Mouse (Mus musculus): ENCODE measurements around the gene Jdp2. TPM values are rescaled to one million over a fixed set of nuclear protein-coding genes. Genes with fewer than 3 reads are reported as not detected.

Gene Jdp2
- 10 to 100 TPM; 15.2 to 17.1 TPM for total RNA-seq (2021)
- long read RNA-seq, experiment 1, transcript Jdp2-201 (4 exons, 1,643 nt) = major isoform, 15 of 19 reads
- long read RNA-seq, experiment 1, partial matches to known transcripts = 0 of 19 reads
- long read RNA-seq, experiment 1, other reads (novel, unspliced or antisense) = 1 of 19 reads
- long read RNA-seq, experiment 2, transcript Jdp2-201 (4 exons, 1,643 nt) = major isoform, 17 of 24 reads
- long read RNA-seq, experiment 2, partial matches to known transcripts = 1 of 24 reads
- long read RNA-seq, experiment 2, other reads (novel, unspliced or antisense) = 2 of 24 reads

DNA sequence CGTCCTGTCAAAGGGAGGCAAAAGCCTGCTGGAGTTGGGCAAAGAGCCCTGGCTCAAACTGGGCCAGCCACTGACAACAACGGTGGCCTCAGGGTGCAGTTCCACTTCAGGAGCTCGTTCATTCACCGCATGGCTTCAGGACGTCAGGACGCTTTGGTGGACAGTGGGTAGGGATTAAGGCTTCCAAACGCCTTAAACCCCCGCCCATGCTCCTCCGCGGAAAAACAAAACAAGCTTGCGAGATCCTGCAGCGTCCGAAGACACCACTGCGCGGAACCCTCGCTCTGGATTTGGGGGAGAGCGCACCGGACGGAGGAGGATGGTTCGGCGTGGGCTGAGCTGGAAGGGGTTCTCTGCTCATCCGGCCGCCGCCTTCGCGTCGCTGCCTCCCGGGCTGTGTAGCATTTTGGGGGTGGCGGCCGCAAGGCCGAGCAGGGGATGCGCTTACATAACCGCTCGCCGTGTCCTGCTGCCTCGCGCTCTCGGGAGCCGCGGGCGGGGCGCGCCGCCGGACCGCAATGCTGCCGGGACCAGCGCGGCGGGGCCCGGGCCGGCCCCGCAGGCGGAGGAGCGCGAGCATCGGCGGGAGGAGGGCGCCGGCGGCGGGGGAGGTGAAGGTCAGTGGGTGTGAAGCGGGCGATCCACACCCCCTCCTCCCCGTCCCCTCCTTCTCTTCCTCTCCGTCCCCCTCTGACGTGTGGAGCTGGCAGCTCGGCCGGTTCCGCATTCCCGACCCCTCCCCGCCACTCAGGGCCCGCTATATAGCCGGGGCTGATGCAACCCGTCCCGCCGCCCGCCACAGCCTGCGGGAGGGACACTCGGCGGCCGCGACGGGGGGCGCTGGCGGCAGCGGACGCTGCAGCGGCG lies at the start of gene Jdp2:
Gene Jdp2 (plus strand): TSS at position 417 of the 867 bp plus-strand sequence.
- peak; percentile 94 for DNase-seq

DNA sequence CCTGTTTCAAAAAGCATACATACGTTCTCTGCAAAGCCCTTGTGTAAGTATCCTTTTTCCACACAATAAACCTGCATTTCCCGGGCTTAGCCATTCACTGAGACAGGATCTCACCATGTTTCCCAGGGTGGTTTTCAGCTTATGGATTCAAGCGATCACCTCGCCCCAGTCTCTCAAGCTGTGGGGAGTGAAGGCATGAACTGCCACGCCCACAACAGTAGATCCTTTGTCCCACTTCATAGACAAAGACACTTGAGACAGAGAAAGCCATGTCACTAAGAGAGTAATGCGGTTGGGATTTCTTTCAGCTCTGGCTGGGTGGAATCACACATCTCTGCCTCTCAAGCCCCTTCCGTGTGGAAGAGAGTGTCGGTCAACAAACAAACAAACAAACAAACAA lies 49.2 kb upstream of the Jdp2 start:
- DNase-seq = no peak

DNA sequence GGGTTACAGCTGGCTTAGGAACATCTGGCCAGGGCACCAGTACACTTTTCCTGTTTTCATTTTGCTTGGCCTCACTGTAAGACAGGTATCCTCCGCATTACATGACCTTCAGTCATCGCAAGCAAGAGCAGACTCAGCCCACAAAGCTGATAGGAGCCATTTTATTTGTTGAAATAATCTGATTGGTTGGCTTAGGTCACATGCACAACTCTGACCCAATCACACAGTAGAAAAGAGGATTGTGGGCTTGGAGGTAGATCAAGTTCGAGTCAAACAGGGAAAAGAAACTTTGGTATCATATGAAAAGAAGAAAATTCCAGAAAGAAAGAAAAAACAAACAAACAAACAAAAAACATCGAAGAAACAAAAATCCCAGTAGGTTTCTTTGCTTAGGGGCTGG lies 48.4 kb upstream of the Jdp2 start:
- DNase-seq = no peak

DNA sequence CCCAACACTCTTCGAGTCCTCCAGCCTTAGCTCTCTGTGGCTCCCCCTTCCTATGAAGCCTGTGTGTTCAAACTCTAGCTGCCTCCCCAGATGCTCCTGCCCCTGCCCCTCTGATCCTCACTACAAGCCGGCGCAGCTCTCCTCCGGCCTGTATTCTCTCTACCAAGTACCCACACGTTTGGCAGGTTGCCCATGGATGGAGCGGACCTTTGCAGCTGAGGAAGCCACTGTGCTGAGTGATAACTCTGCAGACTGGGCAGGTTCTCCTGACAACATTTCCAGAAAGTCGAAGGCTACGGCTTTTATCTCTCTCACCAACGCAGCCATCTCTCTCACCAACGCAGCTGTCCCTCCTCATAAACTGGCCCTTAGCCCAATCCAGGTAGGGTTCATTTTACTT lies 39.5 kb upstream of the Jdp2 start:
- no peak for DNase-seq

DNA sequence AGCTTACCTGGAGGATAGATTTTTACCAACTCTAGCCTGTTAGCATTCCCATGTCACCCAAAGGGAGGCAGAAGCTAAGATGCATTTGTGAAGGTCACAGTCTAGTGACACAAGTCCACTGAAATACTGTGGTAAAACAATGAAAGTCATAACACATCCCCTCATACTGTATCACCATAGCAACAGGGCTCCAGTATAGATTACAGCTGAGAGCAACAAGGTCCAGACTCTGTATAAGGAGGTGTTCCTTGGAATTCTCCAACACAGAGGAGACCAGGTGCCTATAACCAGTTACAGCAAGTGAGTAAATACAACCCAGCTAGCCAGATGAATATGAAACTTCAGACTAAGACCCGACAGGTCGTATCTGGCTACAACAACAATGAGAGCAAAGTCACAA lies 33.4 kb upstream of the Jdp2 start:
- DNase-seq = no peak

DNA sequence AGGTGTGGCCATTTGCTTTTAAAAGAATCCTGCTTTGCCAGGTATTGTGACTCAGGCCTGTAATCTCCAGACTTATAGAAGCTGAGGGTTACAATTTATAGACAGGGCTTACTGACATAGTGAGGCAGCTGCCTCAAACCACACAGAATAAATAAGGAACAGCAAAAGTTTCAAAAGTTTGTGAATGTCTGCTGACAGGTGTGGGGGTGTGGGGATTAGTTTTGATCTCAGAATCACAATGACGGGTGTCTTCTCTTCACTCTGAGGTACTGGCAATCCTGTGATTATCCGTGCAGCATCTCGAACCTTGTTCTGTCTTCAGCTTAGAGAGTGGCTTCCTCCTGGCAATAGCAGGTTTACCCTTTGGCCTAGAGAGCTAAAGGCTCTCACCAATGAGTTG lies 30.5 kb upstream of the Jdp2 start:
- no peak for DNase-seq

DNA sequence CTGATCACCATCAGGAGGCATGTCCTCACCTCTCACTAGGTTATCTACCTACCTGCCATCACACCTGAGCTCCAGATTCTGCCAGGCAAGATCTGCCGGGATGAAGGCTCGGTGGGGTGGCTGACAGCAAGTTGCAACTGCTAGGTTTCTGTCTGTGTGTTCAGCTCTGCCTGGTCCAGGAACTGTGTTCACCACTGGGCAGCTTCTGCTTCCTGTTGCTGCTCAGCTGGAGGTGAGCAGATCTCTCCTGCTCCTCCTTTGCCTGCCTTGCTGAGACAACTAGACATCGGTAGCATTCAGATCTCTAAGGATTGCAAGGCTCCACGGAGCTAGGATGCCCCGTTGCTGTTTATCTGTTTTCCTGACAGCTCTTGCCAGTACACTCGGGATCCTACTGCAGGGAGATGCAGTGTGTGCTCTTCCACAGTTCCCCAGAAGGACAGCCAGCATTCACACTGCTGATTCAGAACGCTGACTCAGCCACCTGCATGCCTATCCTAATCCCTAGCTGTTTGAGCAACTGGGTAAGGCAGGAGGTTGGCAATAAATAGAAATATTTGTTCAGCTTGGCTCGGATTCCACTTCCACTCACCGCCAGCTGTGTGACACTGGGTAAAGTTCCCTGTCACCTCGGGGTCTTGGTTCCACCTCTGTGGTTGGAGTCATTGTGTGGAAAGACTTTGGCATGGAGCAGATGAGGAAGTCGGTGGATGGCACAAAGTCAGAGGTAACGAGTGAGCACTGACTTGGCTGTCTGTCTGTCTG lies 29.3 kb upstream of the Jdp2 start:
- DNase-seq = peak; percentile 31

DNA sequence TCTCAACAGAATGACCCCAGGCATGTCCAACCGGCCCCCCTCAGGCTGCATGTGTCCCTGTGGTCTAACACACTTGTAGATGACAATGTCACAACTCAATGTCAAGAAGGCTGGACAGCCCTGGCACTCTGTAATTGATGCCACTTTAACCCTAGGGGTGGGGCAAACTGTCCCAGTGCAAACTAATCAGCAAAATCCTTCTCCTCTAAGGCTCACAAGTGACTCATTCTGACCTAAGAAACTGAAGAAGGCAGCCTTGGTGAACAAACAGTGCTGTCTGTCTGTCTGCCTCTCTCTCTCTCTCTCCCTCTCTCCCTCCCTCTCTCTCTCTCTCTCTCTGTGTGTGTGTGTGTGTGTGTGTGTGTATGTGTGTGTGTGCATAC lies 28.7 kb upstream of the Jdp2 start:
- DNase-seq = no peak

DNA sequence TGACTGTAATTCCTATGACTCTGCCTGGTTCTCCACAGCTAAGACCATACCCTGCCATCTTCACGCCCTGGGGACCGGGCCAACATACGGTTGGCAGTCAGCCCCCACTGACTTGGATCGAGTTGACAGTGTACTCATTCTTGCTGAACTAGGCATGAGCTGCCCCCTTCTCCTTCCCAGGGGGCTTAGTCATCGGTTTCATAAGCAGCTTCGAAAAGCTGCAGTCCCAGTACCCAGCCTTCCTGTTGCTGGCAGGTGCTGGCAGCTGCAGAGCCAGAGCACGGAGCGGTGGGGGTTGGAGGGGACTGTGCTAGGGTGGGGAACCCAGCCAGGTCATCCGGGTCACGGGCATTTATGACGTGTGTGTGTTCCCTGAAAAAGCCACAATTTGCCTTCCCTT lies 27.5 kb upstream of the Jdp2 start:
- DNase-seq = peak; percentile 65

DNA sequence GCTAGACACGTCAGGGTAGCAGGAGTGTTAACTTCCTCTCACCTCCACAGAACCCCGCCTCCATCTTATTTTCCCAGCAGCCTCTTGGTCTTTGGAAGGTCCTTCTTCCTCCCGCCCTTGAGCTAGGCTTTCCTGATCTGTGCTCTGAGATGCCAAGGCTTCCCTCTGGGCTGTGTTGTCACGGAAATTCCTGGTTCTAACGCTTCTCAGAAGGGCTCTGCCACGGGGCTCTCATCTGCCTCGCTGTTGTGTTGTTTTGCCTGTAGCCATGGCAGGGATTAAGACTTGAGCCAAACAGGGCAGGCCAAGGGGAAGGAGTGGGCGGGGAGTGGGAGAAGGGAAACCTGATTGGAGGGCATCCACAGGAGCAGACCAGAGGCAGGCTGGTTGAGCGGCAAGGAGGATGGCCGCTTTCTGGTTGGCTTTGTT lies 26.8 kb upstream of the Jdp2 start:
- DNase-seq = peak; percentile 71

DNA sequence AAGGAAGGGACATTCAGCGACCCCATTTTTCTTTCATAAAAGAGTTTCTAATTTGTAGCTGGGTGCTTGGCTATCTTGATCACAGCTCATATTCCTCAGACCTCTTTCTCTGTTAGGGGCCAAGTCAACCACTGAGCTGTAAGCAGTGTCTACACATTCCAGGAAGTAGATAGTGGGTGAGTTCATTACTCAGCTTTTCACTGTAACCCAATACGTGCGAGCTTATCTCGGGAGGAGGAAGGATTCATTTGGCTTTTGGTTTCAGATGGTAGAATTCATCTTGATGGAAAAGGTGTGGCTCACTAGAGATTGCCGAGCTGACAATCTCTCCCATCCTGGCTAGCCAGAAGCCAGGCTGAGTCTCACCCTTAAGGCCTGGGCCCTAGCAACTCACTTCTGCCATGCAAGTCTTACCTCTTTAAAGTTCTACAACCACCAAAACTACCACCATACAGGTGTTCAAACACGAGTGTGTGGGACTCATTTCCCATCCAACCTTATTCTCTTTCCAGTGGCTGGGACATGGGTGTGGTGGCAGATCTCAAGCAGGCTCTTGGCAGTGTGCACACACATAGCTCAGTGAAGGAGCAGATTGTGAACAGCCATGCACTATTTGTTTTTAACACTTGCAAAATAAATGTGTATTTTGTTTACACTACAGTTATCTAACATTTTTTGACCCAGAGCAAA lies 23.9 kb upstream of the Jdp2 start:
- no peak for DNase-seq

DNA sequence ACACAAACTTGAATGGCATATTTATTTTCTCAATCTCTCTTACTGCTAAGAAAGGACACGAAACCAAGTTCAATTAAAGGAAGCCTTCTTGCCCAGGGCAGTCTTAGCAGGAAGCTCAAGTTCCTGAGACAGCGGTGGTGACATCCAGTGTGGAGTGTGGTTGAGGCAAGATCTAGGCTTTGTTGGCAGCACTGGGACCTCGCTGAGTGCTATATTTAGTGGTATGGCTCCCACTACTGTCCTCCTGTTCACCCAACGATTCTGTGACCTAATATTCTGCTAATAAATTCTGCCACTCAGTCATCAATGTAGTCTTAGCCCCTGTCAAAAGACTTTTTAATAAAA lies 23.4 kb upstream of the Jdp2 start:
- DNase-seq = no peak

DNA sequence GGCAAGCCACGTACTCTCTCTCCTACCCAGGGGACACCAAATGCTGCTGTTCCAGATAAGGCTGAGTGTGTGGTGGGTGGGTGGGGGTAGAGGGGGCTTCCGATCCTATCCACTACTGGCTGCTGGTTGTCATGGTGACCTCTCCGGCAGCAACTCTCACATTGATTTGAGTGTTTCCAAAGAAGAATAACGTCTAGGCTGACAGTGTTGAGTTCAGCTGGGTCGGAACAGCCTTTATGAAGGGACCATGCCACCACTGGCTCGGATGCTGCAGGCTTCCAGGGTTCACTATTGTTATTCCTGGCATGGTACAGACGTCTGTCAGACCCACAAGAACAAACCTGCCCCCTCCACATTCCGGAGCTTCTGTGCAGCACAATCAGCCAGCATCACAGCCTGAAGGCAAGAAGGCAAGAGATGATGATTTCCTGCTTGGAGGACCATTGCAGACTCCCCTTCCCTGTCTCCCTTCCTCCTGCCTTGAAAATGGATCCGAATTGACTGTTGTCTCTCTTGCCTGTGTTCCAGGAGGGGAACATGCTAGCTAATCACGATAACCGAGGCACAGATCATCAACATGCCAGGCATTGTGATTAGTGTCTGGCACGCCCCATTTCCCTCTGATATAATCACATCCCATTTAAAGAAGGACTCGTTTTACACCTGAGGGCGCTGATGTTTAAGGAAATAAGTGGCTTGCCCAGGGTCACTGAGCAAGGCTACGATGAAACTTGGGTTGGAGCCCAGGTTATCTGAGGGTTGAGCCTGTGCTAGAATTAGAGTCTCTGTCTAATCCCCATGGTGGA lies 17.4 kb upstream of the Jdp2 start:
- no peak for DNase-seq

DNA sequence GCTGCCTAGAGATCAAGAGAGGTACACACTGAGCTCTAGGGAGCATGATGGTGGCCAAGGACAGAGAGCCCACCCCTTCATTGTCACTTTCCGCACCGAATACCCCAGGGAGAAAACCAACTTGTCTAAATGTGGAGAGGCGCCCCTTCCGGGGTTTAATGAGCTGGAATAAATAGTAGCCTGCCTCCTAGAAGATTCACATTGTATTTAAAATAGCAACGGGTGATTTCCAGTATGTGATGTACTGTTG lies 16.8 kb upstream of the Jdp2 start:
- DNase-seq = no peak

DNA sequence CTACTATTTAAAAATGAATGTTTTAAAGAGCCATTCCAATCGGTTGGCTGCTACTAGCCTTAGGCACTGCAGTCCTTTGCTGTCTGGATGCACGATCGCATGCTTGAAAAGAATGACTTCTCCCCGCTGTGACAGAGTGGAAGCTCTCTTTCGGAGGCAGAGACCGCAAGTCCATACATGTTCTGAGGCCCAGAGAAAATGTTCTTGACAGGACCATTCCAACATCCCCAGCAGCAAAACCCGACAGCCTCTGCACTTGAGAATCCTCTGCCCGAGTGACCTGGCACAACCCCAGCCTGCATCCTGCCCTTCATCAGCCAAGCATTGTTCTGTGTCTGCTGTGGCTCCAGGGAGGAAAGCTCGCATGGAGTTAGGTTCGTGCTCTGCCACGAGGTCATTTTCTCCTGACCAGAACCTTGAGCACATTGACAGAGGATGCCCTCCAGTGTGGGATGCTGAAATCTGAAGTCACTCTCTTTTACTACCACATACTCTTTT lies 13.0 kb upstream of the Jdp2 start:
- DNase-seq = no peak

DNA sequence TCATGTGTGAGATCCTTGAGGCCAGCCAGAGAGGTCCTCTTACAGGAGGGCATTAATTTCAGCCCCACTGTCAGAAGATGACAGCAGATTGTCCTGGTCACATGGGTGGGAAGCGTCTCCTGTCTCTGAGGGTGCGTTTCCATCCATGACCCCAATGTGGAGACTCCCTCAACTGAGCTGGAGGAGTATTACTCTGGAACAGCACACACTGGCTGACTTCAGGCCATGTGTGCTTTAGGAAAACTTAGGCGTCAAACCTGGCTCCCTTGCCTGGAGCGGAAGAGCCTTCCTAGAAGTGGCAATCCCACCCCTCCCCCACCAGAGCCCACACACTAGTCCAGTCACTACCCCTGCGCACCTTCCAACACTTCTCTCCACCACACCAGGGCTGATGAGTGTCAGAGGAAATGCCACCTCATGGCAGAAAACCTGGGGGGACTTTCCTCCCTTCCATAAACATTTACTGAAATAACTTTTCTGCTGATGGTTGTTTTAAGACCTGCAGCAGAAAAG lies 8.9 kb upstream of the Jdp2 start:
- no peak for DNase-seq

DNA sequence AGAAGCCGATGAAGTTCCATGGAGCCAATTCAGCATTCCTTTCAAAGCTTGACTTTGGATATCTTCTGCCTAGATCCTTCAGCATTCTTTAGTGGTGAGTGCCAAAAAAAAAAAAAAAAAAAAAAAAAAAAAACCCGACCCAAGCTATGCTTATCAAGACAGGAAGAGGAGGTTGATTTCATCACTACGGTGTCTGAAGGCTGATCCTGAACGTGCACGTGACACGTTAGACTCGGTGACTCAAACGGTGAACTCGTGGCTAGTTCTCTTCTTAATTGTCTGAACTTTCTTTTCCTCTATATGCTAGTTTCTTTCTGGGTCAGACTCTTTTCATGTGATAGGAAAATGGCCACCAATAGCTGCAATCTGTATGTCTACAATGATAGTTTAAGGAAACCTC lies 5.9 kb upstream of the Jdp2 start:
- no peak for DNase-seq

DNA sequence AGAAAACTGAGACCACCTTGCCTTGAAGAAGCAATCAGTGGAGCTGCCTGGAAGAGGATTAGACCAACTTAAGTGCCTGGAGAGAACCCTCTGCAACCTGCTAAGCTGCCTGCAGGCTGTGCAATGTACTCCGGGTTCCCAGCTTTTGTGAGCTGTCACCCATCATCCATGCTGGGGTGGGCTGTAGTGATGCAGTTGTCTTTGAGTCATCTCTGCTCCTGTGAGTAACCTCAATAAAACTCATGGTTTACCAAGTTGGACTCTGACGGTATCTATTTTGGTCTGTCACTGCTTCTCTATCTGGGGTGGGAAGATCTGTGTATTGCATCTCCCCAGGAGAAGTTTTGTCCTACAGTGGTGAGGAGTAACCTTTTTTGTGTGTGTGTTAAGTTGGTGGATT lies 4.4 kb upstream of the Jdp2 start:
- DNase-seq = no peak

DNA sequence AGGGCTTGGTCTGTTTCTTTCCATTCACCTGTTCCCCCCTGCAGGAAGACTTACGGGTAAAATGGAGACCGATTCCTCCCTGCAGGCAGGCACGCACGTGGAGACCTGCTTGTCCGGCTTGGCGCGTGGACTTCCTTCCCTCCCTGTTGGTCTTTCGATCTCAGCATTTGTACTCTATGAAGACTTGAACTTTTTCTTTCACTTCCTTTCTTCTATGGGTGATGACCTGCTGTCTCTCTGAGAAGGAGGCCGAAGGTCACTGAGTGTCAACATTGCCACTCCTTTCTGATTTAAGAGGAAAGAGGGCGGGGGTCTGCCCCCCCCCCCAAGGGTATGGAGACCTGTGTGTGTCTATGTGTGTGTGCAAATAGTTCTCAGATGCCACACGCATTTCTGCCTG lies 774 bp upstream of the Jdp2 start:
- DNase-seq = no peak

DNA sequence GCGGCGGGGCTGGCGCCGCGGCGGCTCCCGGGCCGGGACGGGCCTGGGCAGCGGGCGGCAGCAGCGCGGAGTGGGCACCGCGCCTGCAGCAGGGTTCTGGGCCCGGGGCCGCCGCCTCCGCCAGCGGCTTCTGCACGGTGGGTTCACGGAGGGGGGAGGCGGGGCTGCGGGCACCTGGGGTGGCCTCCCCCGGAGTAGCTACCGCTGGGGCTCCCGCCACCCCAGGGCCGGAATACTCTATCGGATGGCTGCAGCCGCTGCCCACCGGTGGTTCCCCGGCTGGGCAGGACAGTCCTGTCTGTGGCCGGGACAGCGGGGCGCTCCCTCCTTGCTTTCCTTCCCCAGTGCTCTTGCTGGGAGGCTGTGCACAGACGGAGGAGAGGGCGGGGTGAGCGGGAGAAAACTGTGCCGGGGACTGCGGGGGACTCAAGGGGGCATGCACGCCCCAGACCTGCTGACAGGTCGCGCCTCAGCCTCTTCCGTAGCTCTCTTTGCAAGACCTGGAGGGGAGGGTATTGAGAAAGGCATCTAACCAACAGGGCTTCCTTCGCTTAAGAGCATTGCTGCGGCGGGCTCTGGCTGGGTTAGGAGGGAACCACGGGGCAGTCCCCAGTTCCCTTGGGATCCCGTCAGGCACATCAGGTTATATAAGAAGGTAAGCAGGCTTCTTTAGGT lies 788 bp downstream of the Jdp2 start:
- peak; percentile 54 for DNase-seq

DNA sequence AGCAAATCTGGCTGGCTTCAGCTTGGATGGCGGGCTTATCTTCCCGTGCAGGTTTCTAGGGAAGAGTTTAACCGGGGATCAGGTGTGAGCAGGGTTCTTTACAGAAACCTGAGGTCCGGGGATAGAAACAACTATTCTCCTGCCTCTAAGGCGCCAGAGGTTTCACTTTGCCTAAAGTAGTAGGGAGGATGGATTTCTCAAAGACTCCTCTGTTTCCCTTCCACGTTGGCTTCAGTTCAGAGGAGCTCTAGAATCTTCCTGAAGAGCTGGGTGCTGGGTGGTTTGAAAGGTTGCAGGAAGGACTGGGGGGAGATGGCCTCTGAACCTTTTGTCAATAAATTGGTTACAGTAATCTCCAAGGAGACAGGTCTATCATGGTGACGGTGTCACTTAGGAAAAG lies 1.8 kb downstream of the Jdp2 start:
- no peak for DNase-seq

Measured in gastrocnemius, postnatal 10 days (tissue).